Mouse (Mus musculus): ENCODE measurements around the gene Sec16a.

Gene Sec16a

GRCm38 (mm10) chr2:26441261-26441660, 3.8 kb downstream of the Sec16a start:
- no peak for DNase-seq (ENCODE audit: inconsistent ontology term)

DNA sequence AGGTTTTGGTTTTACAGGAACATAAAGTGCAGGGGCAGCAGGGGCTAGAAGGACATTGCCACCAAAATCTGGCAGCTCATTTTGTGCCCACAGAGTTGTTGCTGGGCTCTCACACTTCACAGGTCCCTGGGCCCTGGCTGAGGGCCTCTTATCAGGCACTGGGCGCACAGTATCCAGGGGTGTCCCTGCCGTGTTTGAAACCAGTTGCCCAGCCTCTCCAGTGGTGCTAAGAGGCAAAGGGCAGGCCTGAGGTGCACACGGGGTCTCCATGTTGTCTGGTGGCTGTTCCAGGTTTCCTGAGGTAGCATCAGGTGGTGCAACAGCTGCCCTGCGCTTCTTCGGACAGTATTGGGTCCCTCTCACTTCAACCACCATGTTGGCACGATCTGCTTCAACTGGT, 5.3 kb downstream of the Sec16a start:
- DNase-seq (ENCODE audit: inconsistent ontology term), result no peak

- DNase-seq (ENCODE audit: inconsistent ontology term), result no peak
Observed at GRCm38 (mm10) chr2:26438373-26438772, 6.6 kb downstream of the Sec16a start.

- no peak for DNase-seq (ENCODE audit: inconsistent ontology term)
Observed at GRCm38 (mm10) chr2:26437221-26437620, 7.8 kb downstream of the Sec16a start.

- DNase-seq (ENCODE audit: inconsistent ontology term), result no peak
Observed at GRCm38 (mm10) chr2:26434791-26435572, 10.0 kb downstream of the Sec16a start.

GRCm38 (mm10) chr2:26429851-26430250, 15.2 kb downstream of the Sec16a start:
- DNase-seq (ENCODE audit: inconsistent ontology term), result no peak

DNA sequence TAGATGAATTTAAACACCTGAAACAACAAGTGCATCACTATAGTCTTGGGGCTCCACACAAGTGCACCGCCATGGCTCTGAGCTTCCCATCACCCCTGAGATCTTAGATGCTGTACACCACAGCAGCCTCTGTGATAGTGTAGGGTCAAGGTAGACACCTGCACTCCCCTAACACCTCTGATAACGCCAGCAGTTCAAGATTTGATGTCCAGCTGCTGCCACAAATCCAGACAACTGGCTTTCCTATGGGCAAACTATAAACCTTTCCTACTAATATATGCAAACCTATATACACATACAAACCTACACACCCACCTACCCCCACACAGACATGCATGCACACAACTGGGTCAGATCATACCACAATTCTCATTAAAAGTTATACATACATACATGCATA, 20.5 kb downstream of the Sec16a start:
- DNase-seq (ENCODE audit: inconsistent ontology term), result no peak

GRCm38 (mm10) chr2:26423086-26423485, 21.9 kb downstream of the Sec16a start:
- no peak for DNase-seq (ENCODE audit: inconsistent ontology term)

DNA sequence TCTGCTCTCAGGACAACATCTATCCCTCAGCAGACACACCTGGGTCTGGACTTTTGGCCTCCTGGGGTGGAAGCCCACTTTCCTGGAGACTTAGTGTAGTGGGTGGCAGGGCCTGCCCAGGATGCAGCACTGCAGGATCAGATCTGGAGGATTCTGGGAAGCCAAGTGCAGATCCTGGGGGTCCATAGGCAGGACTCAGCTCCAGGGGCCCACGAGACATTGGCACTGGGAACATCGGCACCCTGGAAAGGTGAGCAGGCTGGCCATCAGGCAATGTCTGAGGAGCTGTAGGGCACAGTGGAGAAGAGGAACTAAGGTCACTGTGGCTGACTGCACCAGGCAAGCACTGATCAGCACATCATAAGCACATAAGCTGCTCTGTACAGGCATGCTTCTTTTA, 23.0 kb downstream of the Sec16a start:
- no peak for DNase-seq (ENCODE audit: inconsistent ontology term)

DNA sequence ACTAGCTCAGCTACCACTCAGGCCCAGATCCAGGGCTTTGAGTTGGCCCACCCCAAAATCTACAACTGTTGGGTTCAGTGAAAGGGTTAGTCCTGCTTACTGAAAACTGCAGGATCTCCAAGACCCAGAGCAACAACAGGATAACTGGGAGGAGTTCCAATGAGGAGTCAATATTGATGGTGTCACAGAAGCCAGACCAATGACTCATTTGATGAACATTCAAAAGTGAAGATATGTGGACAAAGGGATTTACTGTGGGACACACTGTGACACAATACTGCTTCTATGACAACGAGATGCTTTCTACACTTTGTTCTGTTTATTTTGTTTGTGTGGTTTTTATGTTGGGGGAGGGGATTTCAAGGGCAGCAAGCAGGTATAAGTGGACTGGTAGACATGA, 26.9 kb downstream of the Sec16a start:
- DNase-seq (ENCODE audit: inconsistent ontology term), result peak; percentile 90

DNA sequence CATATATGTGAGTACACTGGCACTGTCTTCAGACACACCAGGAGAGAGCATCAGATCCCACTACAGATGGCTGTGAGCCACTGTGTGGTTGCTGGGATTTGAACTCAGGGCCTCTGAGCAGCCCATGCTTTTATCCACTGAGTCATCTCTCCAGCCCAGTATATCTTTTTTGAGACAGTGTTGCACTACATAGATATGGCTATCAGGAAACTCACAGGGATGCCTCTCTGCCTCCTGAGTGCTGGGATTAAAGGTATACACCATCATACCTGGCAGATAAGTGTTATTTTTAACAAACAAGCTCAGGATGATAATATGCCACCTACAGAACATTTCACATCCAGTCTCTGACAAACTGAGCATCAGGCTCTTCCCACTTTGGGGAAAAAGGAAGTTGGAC, 27.9 kb downstream of the Sec16a start:
- DNase-seq (ENCODE audit: inconsistent ontology term), result no peak

- DNase-seq (ENCODE audit: inconsistent ontology term), result peak; percentile 86
Observed at GRCm38 (mm10) chr2:26410931-26411411, 34.0 kb downstream of the Sec16a start.

DNA sequence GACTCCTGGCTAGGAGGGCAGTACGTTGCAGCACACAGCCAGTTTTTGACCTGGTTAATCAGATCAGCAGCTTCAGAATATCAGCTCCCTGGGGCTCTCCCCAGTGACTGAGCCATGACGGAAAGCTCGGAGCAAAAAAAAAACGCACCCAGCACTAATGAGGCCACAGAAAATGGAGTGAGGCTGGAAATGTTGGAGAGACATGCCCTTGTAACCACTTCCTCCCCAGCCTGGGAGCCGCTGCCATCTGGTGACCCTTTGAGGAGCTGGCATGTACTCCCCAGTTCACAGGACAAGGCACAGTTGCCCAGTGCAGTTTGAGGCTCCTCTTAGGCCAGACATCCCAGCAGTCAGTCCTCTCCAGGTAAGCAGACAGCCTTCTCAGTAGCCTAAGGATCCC, 34.9 kb downstream of the Sec16a start:
- peak; percentile 73 for DNase-seq (ENCODE audit: inconsistent ontology term)

- no peak for DNase-seq (ENCODE audit: inconsistent ontology term)
Observed at GRCm38 (mm10) chr2:26409362-26409761, 35.7 kb downstream of the Sec16a start.

- DNase-seq (ENCODE audit: inconsistent ontology term), result peak; percentile 98
Observed at GRCm38 (mm10) chr2:26408515-26409356, 36.3 kb downstream of the Sec16a start, which contains the start of gene Inpp5e. TSS of gene Inpp5e (minus strand) at chr2:26409203.

DNA sequence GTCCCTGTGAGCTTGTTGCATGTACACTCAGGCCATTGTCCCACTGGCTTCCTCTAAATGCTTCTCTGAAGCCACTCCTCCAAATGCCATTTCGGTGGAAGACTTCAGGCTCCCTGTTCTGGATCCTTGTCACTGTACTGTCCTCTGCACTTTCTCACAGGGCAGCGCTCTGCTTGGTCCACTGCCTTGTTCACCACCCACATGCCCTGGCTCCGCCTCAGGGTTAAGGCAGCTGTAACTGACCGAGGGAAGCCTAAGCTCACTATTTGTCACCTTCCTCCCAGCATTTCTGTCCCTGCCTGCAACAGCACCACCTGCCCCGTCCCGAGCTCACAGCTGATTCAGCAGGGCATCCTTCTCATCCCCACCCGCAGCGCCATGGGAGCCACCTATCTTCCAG, 41.7 kb downstream of the Sec16a start:
- DNase-seq (ENCODE audit: inconsistent ontology term), result no peak

GRCm38 (mm10) chr2:26402265-26402664, 42.8 kb downstream of the Sec16a start:
- DNase-seq (ENCODE audit: inconsistent ontology term), result no peak

DNA sequence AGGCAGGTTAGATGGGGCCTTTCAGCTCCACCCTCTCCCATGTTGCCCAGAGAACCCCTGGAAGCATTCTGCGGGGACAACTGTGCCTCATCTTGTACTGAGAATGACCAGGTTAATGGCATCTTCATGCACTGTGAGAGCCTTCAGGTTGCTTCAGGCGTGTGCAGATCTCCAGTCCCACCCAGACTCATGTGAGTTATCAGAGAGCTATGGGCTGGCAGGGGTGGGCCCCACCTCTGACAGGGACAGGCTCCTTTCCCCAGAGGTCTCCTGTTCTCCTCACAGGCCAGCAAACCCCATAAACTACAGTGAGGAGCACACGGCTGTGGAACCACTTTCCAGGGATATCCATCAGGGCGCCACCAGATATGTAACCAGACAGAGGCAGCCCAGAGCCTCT, 44.0 kb downstream of the Sec16a start:
- no peak for DNase-seq (ENCODE audit: inconsistent ontology term)

DNA sequence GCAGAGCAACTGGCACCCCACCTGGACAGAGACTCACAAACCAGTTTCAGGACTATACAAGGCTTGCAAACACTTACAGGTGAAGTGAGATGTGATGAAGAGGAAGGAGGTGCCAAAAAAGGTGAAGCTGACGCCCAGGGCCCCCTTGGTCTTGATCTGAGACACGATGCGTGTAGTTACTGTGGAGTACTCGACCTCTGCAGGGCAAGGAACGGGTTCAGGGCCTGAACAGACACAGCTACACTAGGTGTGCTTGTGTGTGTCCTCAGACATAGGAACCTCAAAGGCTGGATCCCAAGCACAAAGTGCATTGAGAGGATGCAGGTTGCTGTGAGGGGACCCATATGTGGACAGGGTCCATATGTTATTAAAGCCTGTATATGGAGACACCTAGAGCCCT, 44.7 kb downstream of the Sec16a start:
- no peak for DNase-seq (ENCODE audit: inconsistent ontology term)

DNA sequence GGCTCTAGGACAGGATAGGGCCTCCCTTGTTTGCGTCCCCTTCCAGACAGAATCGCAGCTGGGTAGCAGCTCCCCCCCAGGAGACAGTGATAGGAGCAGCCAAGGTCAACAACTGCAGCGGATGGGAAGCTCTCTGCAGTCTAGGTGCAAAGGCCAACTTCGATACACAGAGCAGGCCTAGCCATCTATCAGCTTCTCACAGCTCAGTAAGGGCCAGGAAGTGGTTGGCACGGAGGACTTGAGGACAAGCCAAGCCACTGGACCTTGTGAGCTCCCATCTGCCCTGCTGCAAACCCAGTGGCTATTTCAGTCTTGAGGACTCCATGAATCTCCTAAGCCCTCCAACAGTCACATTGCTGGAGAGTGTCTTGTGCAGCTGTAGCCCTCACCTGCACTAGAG, 45.4 kb downstream of the Sec16a start:
- DNase-seq (ENCODE audit: inconsistent ontology term), result no peak

DNA sequence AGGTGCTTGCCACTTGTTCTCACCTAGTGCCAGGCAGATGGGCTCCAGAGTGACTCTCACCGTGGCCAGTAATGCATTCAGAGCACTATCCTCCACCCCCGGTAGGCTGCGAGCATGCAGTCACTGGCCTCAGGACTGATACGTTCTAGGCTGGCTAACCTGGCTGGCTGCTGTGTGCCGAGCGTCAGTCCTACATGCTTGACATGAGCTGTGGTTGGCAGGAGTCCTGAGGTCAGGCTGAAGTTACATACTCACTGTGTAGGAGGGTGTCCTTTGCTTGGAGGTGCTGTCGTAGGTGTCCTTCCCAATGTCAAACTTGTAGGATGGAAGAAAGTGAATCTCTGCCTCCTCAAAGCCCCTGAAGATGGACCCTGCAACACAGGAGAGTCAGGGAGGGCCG, 46.0 kb downstream of the Sec16a start:
- DNase-seq (ENCODE audit: inconsistent ontology term), result no peak

DNA sequence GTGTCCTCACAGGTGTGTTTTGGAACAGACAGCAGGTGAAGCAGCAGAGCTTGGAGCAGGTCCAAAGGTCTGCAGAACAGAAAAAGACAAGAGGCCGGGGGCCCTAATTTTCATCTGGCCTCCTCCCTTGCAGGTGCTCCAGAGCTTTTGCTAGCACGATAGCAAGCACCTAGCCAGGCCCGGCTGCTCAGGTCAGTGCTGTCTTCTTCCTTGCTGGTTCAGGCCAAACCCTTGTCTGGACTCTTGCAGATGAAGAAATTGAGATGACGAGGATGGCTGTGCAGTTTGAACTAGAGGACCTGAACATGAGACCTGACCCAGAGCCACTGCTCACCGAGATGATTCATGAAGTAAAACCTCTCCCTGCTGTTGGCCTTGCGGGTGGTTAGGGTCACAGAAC, 53.4 kb downstream of the Sec16a start:
- DNase-seq (ENCODE audit: inconsistent ontology term), result no peak

- DNase-seq (ENCODE audit: inconsistent ontology term), result no peak
Observed at GRCm38 (mm10) chr2:26390954-26391353, 54.1 kb downstream of the Sec16a start.

Data from Muller cell, postnatal 12 days (primary cell).